Mouse (Mus musculus) CH12.LX (cell line): ENCODE measurements around the gene Eml2. TPM values are rescaled to one million over a fixed set of nuclear protein-coding genes. Genes with fewer than 3 reads are reported as not detected.

Experiments used
- DNase-seq: peaks from one replicate; pipeline ENCODE4 v3.0.0-alpha.2; 2013; ENCODE audit errors: extremely low read depth
- H3K27ac ChIP-seq: 2 replicates; pipeline ENCODE4 v1.5.1; 2012; ENCODE audit warnings: low read depth, mild to moderate bottlenecking, control low read depth, moderate library complexity; ENCODE audit not compliant: insufficient read depth
- H3K27me3 ChIP-seq: replicated peaks from 2 replicates; pipeline ENCODE3; 2012; ENCODE audit warnings: inconsistent platforms
- H3K36me3 ChIP-seq, 2 experiments: replicated peaks in 1 of 2; 2 replicates each; pipeline versions ENCODE3 to v1.6.1; 2012; ENCODE audit warnings: inconsistent platforms in 1 of 2, low read length in 1 of 2, mild to moderate bottlenecking in 1 of 2, mixed read lengths in 1 of 2, moderate library complexity in 1 of 2; ENCODE audit not compliant: control insufficient read depth in 1 of 2, insufficient read depth in 1 of 2
- H3K4me1 ChIP-seq, 2 experiments: 2 replicates each; pipeline ENCODE4 v1.6.1; 2012; ENCODE audit warnings: inconsistent platforms in 1 of 2, moderate library complexity in 1 of 2; ENCODE audit not compliant: insufficient read depth in 2 of 2, control insufficient read depth in 1 of 2
- H3K4me2 ChIP-seq: 2 replicates; pipeline ENCODE4 v1.6.1; 2012; ENCODE audit warnings: low read depth, mild to moderate bottlenecking, control low read depth; ENCODE audit not compliant: poor library complexity, insufficient read depth, severe bottlenecking
- H3K4me3 ChIP-seq, 3 experiments: fragments of 150-350 bp in 1 of 3; sonication (generic) in 1 of 3; replicated peaks in 1 of 3; 2 replicates each; pipeline versions ENCODE3 to v1.5.1; 2011 to 2012; ENCODE audit warnings: low read depth in 2 of 3, low read length in 2 of 3, mild to moderate bottlenecking in 2 of 3, moderate library complexity in 2 of 3, control low read depth in 1 of 3, improper control_type of control experiment in 1 of 3, inconsistent platforms in 1 of 3, mixed read lengths in 1 of 3; ENCODE audit not compliant: poor library complexity in 1 of 3
- H3K79me2 ChIP-seq: replicated peaks from 2 replicates; pipeline ENCODE4 v1.6.1; 2012; ENCODE audit warnings: mild to moderate bottlenecking, moderate library complexity; ENCODE audit not compliant: control insufficient read depth, poor library complexity, insufficient read depth, severe bottlenecking; ENCODE audit errors: extremely low read depth
- H3K9ac ChIP-seq: 2 replicates; pipeline ENCODE4 v1.6.1; 2012; ENCODE audit warnings: low read depth, mild to moderate bottlenecking, control low read depth, moderate library complexity; ENCODE audit not compliant: insufficient read depth
- H3K9me3 ChIP-seq: replicated peaks from 2 replicates; pipeline ENCODE3; 2012; ENCODE audit warnings: low read length, inconsistent platforms, mixed read lengths
- CHD2 ChIP-seq: IDR thresholded peaks from 2 replicates; pipeline ENCODE4 v1.6.1; 2011; ENCODE audit warnings: low read length, improper control_type of control experiment
- ELF1 ChIP-seq: IDR thresholded peaks from 2 replicates; pipeline ENCODE4 v1.6.1; 2014; ENCODE audit warnings: low read depth, mild to moderate bottlenecking, inconsistent platforms, low read length, improper control_type of control experiment
- ETS1 ChIP-seq: conservative IDR thresholded peaks from 2 replicates; pipeline ENCODE4 v1.6.1; 2012; ENCODE audit warnings: low read depth, mild to moderate bottlenecking, inconsistent platforms, low read length, improper control_type of control experiment, moderate library complexity
- JUND ChIP-seq: conservative IDR thresholded peaks from 2 replicates; pipeline ENCODE4 v1.6.1; 2011; ENCODE audit warnings: low read depth, low read length, improper control_type of control experiment
- MAFK ChIP-seq: IDR thresholded peaks from 2 replicates; pipeline ENCODE4 v1.6.1; 2011; ENCODE audit warnings: low read length, improper control_type of control experiment; ENCODE audit not compliant: insufficient replicate concordance
- RAD21 ChIP-seq: IDR thresholded peaks from 2 replicates; pipeline ENCODE4 v1.6.1; 2011; ENCODE audit warnings: low read depth, mild to moderate bottlenecking, low read length, improper control_type of control experiment, moderate library complexity
- SIN3A ChIP-seq: IDR thresholded peaks from 2 replicates; pipeline ENCODE4 v1.6.1; 2012; ENCODE audit warnings: low read length, improper control_type of control experiment, inconsistent platforms
- UBTF ChIP-seq: IDR thresholded peaks from 2 replicates; pipeline ENCODE4 v1.6.1; 2012; ENCODE audit warnings: low read depth, mild to moderate bottlenecking, inconsistent platforms, low read length, improper control_type of control experiment, moderate library complexity
- USF1 ChIP-seq: IDR thresholded peaks from 2 replicates; pipeline ENCODE4 v1.6.1; 2014; ENCODE audit warnings: low read depth, mild to moderate bottlenecking, inconsistent platforms, low read length, improper control_type of control experiment
- ZMIZ1 ChIP-seq: IDR thresholded peaks from 2 replicates; pipeline ENCODE4 v1.6.1; 2012; ENCODE audit warnings: low read depth, mild to moderate bottlenecking, inconsistent platforms, low read length, improper control_type of control experiment
- dilution Hi-C: fragments of 300-500 bp; cut with MboI; formaldehyde crosslinking; loops from 2 replicates; pipeline ENCODE4 v1.14.3; 2020; ENCODE audit warnings: low sequenced_read_pairs; ENCODE audit not compliant: extremely low pct_unique_long_range_greater_than_20kb, extremely low pct_ligation_motif_present
- in situ Hi-C: fragments of 300-500 bp; cut with MboI; formaldehyde crosslinking; loops from 3 replicates; pipeline ENCODE4 v1.14.3; 2019; ENCODE audit warnings: low sequenced_read_pairs, low pct_ligation_motif_present, low pct_unique_long_range_greater_than_20kb, mixed read lengths
- polyA plus RNA-seq: library from polyadenylated mRNA; unstranded; fragments of >175 nt; gene quantifications from 2 replicates; pipeline ENCODE4 v1.2.1, GENCODE M21; 2012; ENCODE audit warnings: low read depth; ENCODE audit not compliant: insufficient read length
- total RNA-seq, 2 experiments: library from RNA; depleted of rRNA; stranded (reverse); fragments of 300-350 nt in 1 of 2; fragments of >200 nt in 1 of 2; gene quantifications; 2 replicates each; pipeline ENCODE4 v1.2.3; 2012 to 2014

Gene Eml2
- total and polyA plus RNA-seq, 3 experiments, result 12.3 to 52.4 (median 29.1) TPM

- H3K9ac ChIP-seq, result no peak overlapping the region
- no peaks in the 10 kb centered on the region for H3K27me3 ChIP-seq
- peaks cover 4 to 40% of the 10 kb centered on the region in 2 experiments for H3K36me3 ChIP-seq
- no peaks in the 10 kb centered on the region for H3K9me3 ChIP-seq
- in situ Hi-C loops, result no loop called here
- no peak for DNase-seq
- H3K4me2 ChIP-seq, result no peak overlapping the region
- peaks cover 7 to 28% of the 10 kb centered on the region in 2 experiments for H3K4me1 ChIP-seq
- TF ChIP-seq USF1 (no peak), ETS1 (no peak), RAD21 (no peak), JUND (no peak), ELF1 (no peak)
- TF ChIP-seq, all 38 proteins: peak for 0
- Histone ChIP-seq H3K4me3 (no peak overlapping the region), H3K79me2 (no peaks in the 10 kb centered on the region; the same call in none of the 2 replicates), H3K27ac (no peak overlapping the region)
- dilution Hi-C loops, result no loop called here
These were observed 63.8 kb downstream of the Eml2 start for GRCm38 (mm10) chr7:19239986-19240385.

GRCm38 (mm10) chr7:19240905-19241463 is 64.8 kb downstream of the Eml2 start:
- H3K79me2 ChIP-seq, result no peaks in the 10 kb centered on the region; the same call in none of the 2 replicates
- H3K9ac ChIP-seq, result no peak overlapping the region
- no peaks in the 10 kb centered on the region for H3K27me3 ChIP-seq
- peaks cover 8 to 37% of the 10 kb centered on the region in 2 experiments for H3K4me1 ChIP-seq
- no peak for DNase-seq
- H3K9me3 ChIP-seq, result no peaks in the 10 kb centered on the region
- H3K4me2 ChIP-seq, result no peak overlapping the region
- H3K27ac ChIP-seq, result no peak overlapping the region
- peaks cover 13 to 43% of the 10 kb centered on the region in 2 experiments for H3K36me3 ChIP-seq
- TF ChIP-seq CHD2 (no peak), SIN3A (no peak), ZMIZ1 (no peak)
- TF ChIP-seq, all 38 proteins: peak for 0
- H3K4me3 ChIP-seq, result no peak overlapping the region
- dilution Hi-C loops (no loop called here), in situ Hi-C loops (no loop called here)

GRCm38 (mm10) chr7:19242005-19242404 is 65.8 kb downstream of the Eml2 start:
- H3K27me3 ChIP-seq, result no peaks in the 10 kb centered on the region
- no peak overlapping the region for H3K9ac ChIP-seq
- TF ChIP-seq UBTF (no peak), MAFK (peak; percentile 68; the same call in 1 of the 2 replicates)
- H3K79me2 ChIP-seq, result no peaks in the 10 kb centered on the region; the same call in none of the 2 replicates
- H3K36me3 ChIP-seq, result peaks cover 13 to 46% of the 10 kb centered on the region in 2 experiments
- no peak overlapping the region for H3K4me2 ChIP-seq
- H3K9me3 ChIP-seq, result no peaks in the 10 kb centered on the region
- H3K4me1 ChIP-seq, result peaks cover 8 to 41% of the 10 kb centered on the region in 2 experiments
- no peak overlapping the region for H3K27ac ChIP-seq
- dilution Hi-C loops (no loop called here), in situ Hi-C loops (no loop called here)
- DNase-seq, result no peak
- no peak overlapping the region for H3K4me3 ChIP-seq
